Mouse (Mus musculus) thymus, adult 2 months (tissue): Measurements from ENCODE around the gene Shank2.

Source experiments
- CTCF ChIP-seq: fragments of 200-500 bp; IDR thresholded peaks from 2 replicates; pipeline ENCODE4 v1.5.1; 2012; ENCODE audit warnings: mild to moderate bottlenecking, control low read depth, low read length, moderate library complexity, borderline replicate concordance; ENCODE audit not compliant: control insufficient read depth, poor library complexity, insufficient read depth; ENCODE audit errors: extremely low read depth
- POLR2A ChIP-seq: fragments of 200-500 bp; IDR thresholded peaks from 2 replicates; pipeline ENCODE4 v1.6.1; 2012; ENCODE audit warnings: mild to moderate bottlenecking, low read length, control low read depth, moderate library complexity; ENCODE audit not compliant: control insufficient read depth, poor library complexity, insufficient read depth; ENCODE audit errors: extremely low read depth

DNA sequence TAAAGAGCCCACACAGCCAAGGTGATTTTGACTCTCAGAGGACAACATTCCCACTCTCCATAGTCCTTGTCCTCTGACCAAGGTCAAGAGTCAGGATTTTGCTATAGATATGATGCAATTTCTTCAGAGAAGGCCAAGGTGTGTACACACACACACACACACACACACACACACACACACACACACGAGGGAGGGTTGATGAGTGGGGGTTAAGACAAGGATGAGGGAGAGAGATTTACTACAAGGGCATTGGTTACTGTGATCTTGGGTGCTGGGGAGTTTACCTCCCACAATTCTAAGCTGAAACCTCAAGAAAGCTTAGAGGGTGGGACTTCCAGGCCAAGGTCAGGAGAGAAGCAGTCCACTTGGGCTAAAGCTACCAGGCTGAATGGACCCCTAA lies 104.2 kb downstream of the Shank2 start:
- TF ChIP-seq CTCF (no peak), POLR2A (no peak)
